Mouse (Mus musculus) left cerebral cortex, postnatal 25 days (tissue): ENCODE data around the gene Kansl1l. TPM values are rescaled to one million over a fixed set of nuclear protein-coding genes. Genes with fewer than 3 reads are reported as not detected.
A peak's percentile ranks its signal among the peaks of the same experiment; 100 is the strongest.

Source experiments
- DNase-seq, 2 experiments: peaks; one replicate each; pipeline ENCODE4 v3.0.0; 2022; ENCODE audit warnings: low spot score in 2 of 2, mixed read lengths in 1 of 2
- intact Hi-C: fragments of 180-260 bp; cut with DNase I; formaldehyde crosslinking; loops from one replicate; pipeline ENCODE4 v1.15.1; 2025
- total RNA-seq, 2 experiments: library from RNA; stranded (reverse); gene quantifications; 2 replicates each; pipeline ENCODE4 v1.2.3; 2021

Kansl1l gene
- total RNA-seq, 2 experiments from 2014 or later, result 12.5 to 15.9 TPM

DNA sequence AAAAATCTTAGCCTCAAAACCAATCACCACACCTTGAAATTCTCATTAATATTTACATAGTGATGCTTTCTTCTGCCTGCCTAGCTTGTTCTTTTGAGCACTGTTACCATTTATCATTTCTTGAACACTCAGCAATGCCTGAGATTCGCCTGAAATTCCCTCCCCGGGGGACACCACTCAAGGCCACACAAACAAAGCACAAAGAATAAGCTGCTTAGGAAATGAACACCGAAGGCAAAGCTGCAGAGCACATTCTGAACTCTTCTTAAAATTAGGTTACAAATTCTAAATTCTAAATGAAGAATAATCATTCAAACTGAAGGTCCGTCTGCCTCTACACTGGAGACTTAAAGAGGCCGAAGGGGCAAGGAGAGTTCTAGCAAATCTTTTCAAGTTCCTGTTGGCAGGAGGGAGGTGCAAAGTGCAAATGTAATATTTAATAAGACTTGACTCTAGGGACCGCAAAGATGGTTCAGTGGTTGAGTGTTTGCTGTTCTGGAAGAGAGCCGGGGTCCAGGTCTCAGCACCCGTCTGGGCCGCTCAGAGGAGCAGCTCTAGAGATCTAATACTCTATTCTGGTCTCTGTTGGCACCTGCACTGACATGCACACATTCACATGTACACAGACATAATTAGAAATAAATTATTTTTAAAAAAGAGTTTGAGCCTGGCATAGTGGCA is 12.2 kb upstream of the Kansl1l start:
- intact Hi-C loops, result loop anchor here (10.0 kb wide), 1 partner anchor 155 kb away; no protein-coding TSS in a partner anchor
- no peak for DNase-seq

DNA sequence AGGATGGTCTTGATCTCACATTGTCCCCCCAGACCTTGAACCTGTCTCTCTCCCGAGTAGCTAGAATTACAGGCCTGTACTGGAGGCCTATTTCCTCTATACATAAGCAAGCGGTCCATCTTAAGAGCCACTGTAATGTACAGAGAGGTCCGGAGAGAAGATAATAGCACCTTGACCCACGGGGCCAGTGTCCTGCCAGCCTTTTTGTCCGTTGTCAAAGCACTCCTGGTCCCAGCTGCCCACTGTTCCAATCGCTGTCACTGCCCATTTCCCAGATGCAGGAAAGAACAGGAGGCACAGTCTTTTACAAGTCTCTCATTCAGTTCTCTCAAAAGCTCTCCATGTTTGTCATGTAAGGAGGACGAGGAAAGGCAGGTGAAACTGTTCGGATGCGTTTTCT is 4.6 kb upstream of the Kansl1l start:
- intact Hi-C loops, result no loop called here
- no peak for DNase-seq

DNA sequence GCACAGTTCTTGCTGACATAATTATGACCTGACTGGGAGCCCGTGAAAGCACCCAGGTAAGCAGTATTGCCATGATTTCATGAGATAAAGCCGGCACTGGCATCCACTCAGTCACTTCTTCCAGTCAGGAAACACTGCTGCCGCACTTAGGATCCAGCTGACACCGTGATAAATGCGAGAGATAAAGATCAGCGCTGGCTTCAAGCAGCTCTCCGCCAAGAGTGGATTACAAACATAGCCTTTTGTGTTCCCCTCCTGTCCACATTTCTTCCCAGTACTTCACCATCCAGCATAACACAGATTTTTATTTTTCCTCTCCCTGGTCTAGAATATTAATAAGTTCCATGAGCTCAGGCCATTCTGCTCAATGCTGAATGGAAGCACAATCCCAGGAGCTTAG is 2.9 kb upstream of the Kansl1l start:
- intact Hi-C loops, result no loop called here
- no peak for DNase-seq

DNA sequence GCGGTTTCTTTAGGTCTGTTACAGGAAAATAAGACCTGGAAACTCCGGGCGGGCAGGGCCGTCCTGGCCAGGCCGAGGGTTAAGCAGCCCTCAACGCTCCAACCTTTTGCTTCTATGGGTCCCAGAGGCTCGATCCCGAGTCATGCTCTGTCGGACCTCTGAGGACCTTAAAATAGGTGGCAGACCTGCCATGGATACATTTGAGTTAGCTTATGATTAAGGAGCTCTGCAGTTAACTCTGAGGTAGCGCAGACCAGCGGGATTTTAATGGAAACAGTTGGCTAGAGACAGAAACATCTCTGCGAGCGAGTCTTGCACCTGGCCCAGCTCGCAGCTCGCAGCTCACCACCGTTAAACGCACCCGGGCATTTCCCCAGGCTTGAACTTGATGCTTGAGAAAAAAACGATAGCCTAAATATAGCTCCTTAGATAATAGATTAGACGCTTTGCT is 528 bp upstream of the Kansl1l start:
- intact Hi-C loops, result loop anchor here (5.0 kb wide), 1 partner anchor 116 kb away; the partner anchor contains the start of gene Rpe
- no peak for DNase-seq

DNA sequence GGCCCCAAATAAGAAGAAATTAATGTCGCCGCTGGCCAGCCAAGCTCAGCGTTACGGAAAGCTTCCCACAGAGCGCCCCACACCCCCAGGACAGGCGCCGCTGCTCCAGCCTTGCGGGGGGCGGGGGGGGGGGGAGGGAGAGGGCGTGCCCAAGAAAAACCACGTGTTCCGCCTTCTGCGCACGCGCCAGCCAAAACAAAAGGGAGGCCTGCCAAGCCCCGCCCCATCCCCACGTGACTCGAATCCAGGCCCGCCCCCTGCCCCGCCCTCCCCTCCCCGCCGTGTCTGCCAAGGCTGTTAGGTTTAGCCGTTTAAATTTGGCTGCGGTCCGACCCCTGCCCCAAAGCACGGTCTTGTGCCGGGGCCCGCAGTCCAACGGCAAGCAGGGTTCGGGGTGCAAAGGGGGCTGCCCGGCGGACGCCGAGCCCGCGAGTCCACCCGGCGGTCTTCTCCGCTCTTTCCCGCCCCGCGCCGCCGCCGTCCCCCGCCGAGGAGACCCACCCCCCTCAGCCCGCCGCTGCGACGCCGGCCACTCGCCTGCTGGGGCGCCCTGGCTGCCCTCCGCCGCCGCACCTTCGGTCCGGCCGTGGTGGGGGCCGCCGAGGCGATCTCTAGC is 417 bp downstream of the Kansl1l start:
- intact Hi-C loops, result loop anchor here (5.0 kb wide), 1 partner anchor 115 kb away; the partner anchor contains the start of gene Rpe
- peak; percentile 93 to 95 for DNase-seq

DNA sequence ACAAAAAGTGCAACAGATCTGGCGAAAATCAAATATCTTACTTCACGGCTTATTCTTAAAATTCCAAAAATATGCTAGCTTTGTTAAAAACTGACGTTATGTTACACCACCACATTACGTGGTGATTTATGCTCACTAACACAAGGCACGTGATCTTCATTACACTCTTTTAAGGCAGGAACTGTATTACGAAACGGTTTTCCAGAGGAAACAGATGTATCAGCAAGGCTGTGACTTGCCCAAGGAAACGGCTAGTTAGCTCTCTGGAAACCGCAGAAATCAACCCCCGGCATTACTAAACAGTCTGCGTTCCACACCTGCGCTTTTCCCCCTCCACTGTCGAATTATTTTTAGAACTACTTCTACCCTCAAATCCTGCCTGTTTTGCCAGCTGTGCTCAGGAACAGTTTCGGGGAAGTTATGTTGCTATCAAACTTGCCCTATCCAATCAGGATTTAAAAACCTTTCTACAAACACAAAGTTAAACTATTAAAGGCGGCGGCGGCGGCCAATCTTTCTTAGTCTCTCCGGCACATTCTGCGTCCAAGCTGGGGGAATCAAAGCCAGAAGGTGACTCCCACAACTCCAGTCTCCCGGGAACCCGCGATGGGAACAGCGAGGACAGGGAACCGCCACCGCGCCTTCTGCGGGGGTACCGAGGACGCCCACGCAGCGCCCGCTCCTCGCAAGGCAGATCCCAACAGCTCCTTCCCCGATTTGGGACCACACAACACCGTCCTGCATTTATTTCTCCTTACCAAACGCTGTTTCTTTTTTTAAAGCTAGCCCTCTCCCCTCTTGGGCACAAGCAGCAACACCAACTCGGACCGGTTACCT is 1.2 kb downstream of the Kansl1l start:
- DNase-seq, result peak; percentile 72 to 76
- intact Hi-C loops, result loop anchor here (5.0 kb wide), 1 partner anchor 114 kb away; the partner anchor contains the start of gene Rpe

DNA sequence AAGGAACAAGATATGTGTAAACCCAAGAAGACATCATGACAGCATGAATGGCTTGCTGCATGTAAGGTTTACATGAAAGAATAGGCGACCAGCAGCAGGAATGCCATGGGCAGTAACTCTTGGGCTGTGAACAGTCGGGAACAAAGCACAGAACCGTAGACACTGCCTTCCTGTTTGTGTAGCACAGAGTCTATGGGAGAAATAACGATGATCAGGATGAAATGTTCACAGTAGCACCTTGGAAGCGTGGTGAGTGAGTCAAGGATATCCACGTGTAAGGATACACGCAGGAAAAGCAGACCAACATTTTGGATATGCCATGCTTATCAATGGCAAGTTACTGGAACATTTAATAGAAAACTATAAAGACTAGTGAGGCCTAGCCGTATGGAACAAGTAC is 2.6 kb downstream of the Kansl1l start:
- no peak for DNase-seq

DNA sequence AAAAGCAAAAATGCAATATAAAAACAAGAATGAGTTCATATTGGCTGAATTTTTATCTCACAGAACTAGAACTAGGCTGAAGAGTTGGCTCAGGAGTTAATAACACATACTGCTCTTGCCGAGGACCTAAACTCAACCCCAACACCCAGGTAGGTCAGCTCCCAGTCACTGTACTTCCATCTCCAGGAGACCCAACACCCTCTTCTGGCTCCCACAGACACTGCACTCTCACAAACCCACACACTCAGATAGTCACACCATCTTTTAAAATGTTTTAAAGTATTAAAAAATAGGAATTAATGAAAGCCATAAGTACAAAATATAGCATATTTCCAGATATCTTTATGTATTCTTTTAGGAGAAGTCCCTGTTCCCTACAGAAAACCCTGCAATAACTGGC is 4.2 kb downstream of the Kansl1l start:
- intact Hi-C loops, result no loop called here
- DNase-seq, result no peak

More for the DNA sequence above, 2.6 kb downstream of the Kansl1l start:
- intact Hi-C loops, result loop anchor here (5.0 kb wide), 1 partner anchor 112 kb away; the partner anchor contains the start of gene Rpe

DNA sequence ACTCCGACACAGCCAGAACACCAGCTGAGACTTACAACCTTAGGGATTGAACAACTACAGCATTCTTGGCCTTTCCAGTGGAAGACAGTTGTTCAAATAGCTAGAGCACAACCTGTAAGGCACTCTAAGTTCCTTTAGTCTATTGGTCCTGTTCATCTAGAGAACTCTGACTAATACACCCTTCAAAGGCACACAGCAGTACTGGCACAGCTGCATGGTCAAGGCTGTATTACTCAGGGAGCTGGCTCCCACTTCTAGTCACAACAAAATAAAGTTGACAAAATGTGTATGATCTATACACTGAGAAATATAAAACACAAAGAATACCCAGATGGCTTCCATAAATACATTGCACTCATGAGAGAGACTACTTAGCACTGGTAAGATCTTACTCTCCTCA is 10.5 kb downstream of the Kansl1l start:
- intact Hi-C loops, result no loop called here

DNA sequence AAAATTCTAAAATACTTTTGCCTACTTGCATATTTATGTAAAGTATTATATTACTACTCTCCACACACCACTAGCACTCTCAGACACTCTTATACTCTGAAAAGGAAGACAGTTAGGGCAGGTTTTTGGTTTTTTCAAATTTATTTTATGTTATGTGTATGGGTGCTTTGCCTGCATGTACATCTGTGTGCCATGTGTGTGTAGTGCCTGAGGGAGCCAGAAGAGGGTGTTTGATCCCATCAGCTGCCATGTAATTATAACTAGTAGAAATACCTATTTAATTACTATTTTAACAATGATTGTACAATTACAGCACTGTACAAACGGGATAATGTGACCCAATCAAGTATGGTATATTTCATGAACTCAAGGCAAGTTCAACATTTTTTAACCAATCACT is 12.0 kb downstream of the Kansl1l start:
- DNase-seq, result no peak
- intact Hi-C loops, result no loop called here

More for the DNA sequence above, 10.5 kb downstream of the Kansl1l start:
- peak in 1 of 2 experiments; percentile 22 for DNase-seq

DNA sequence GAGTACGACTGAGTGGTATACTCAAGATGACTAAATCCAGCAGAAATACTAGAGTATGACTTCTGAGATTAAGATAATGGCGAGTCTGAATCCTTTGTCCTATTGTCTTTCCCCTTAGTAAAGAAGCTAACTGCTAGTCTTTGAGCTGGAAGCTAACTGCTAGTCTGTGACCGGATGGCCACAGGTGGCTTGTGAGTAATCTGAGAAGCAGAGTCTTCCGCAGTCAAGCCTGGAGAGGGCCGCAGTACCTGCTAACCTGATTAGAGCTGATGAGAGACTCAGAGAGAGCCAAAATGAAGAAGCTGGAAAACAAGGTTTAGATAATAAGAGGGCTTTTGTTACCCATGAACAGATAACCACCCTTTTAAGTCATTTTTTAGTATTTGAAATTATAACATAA is 12.7 kb downstream of the Kansl1l start:
- no peak for DNase-seq

DNA sequence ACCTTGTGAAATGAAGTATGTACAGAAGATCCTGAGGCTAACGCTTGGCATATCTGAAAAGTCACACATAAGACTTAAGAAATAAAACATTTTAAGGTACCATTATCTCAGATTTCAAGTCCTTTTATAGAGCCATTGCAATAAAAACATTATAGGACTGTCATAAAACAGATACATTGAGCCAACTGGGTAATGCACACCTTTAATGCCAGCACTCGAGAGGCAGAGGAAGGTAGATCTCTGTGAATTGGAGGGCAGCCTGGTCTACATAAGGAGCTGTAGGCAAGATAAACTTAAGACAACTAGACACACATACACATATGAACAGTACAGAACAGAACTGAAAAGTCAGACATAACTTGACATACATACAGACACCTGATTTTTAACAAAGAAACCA is 19.4 kb downstream of the Kansl1l start:
- intact Hi-C loops, result no loop called here
- DNase-seq, result no peak

More for the DNA sequence above, 12.7 kb downstream of the Kansl1l start:
- intact Hi-C loops, result no loop called here

DNA sequence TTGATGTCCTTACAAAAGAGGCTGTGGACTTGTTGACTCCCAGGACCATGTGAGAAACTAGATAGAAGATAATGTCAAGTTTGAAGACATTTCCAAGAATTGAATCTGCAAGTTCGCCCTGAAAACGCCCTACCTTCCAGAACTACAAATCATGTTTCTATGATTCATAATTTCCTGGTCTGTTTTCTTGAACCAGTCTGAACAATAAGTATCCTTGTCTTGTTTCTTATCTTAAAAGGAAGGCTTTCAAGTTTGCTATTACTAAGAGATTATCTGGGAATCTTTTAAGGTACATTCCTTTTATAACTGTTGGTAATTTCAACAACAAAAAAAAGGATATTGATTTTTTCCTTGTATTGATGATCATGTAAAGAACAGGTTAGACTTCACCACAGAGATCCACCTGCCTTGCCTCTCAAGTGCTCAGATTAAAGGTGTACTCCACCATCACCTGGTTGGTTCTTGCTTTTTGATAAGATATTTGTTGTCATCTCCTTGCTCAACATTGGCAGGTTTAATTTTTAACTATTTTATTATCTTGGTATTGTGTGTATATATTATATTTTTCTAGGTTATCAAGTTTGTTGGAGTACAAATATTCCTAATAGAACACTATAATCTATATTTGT is 24.4 kb downstream of the Kansl1l start:
- intact Hi-C loops, result no loop called here
- DNase-seq, result no peak

DNA sequence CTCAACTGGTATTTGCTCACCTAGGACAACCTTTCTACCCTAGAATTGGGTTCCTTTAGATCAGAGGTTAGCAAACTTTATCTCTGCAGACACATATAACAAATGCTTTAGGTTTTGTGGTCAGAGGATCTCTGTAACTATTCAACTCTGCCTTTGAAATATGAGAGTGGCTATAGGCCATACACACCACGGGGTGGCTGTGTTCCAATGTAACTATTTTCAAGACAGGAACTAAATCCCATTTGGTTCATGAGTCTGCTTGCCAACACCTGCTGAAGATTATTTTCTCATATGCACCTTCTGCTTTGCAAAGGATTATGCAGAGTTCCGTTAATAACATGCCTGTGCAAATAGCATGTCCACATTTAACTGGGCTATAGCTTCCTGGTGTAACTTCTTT is 35.1 kb downstream of the Kansl1l start:
- intact Hi-C loops, result no loop called here
- no peak for DNase-seq

DNA sequence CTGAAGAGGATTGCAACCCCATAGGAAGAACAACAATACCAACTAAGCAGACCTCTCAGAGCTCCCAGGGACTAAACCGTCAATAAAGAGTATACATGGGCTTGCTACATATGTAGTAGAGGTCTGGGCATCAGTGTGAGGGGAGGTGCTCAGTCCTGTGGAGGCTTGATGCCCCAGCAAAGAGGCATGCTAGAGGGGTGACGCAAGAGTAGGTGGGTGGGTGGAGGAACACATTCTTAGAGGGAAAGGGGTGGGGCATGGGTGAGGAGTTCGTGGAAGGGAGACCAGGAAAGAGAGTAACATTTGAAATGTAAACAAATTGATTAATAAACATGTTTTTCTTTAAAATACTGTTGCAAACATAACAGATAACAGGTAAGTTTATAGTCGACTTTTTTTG is 36.3 kb downstream of the Kansl1l start:
- intact Hi-C loops, result no loop called here
- DNase-seq, result no peak

DNA sequence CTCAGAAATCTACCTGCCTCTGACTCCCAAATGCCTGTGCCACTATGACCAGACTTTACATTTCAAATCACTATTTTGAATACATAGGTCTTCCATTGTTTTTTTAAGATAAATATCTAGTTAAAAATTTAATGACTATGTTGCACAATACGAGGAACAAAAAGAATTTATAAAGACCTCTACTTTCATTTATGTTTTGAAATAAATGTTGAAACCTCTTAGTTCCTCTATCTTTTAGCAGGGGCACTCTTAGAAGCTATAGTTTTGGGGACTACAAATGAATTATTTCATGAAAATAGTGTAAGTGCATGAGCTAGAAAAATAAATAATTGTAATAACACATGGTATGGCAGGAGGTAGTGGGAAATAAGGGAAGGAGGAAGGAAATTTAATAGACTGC is 38.6 kb downstream of the Kansl1l start:
- DNase-seq, result no peak

DNA sequence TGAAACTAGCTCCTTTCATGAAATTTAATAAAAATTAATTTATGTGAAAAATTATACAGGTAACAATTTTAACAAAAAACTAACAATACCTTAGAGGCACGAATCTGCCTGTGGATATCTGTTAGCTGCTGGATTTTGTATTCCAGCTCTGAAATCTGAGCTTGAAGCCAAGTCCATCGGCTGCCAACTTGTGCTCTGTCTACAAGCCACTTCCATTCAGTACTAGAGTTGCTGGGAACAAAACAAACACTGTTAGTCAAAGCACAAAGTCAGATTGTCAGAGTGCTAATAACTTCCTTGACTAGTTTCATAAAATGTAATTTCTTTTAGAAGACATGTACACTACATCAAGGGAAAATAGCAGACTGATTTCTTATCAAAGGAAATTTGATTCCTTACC is 39.5 kb downstream of the Kansl1l start:
- intact Hi-C loops, result no loop called here
- no peak for DNase-seq

More for the DNA sequence above, 38.6 kb downstream of the Kansl1l start:
- intact Hi-C loops, result no loop called here

DNA sequence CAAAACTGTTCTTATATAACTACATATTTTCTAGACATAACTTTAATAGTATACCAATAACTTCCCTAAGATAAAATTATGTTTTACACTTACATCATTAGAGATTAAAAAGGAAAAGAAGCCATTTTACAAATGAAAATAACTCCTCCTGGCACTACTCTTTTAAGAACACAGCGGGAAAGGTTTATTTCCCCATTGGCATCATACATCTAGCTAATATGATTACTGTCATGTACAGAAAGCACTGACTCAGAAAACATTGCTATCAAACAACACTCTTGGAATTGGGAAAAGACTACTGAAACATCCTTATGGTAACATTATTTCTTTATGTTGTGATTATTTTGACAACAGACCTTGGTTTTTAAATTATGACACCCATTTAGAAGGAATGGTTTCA is 48.6 kb downstream of the Kansl1l start:
- no peak for DNase-seq
- intact Hi-C loops, result no loop called here

DNA sequence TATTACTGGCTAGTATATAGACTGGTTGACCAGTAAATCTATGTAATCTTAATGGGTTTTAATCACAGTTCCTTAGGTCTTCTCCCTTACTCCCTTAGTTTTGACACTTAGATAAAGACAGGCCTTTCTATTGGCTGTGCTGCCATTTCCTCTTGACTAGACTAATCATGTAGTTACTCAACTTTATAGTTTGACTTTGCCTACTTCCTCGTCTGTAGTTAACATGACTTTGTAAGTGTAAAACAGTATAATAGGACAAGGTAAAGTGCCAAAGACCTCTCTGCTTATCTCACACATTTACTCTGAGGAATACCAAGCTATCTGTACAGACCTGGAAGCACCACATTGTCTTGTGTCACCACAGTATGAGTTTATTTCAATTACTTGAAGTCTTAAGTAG is 86.8 kb downstream of the Kansl1l start:
- no peak for DNase-seq
- intact Hi-C loops, result no loop called here

DNA sequence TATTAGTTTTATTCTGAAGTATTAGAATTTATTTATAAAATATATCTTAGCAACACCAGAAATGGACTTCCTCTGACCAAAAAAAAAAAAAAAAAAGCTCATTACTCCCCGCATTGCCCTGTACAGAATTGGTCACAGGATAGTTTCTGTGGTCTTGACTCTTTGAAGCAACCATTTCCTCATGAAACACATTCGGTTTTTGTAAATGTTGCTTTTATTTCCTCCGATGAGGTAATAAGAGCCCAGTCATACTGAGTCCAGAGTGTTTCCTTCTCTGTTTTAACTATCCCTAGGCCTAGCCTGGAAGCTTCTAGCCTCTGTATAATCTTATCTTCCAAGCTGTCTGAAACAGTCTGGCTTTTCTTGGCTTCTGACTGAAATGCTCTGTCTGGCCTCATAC is 104.5 kb downstream of the Kansl1l start:
- DNase-seq, result no peak
- intact Hi-C loops, result no loop called here
